In the genomic region with DNA sequence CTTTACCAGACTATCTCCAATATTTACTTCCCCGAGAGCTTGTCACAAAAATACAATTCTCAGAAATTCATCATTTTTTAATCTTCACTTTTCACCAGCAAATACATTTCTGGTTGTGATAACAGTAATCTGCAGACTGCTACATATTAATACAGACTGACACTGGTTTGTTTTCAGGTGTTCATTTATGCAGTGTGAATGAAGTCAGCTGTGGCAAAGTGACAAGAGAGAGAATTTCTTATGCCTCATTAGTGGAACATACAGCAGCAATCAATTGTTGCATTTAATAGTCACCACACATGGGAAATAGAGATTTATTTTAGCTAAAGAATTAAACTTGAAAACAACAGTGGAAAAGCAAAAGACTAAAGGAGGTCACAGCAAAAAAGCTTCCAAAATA, we compare ENCODE assay signal across 24 mouse cellular contexts.
DNase-seq lines count a peak whose midpoint lies in the region; ATAC-seq and TF ChIP-seq lines count a peak whose summit lies in the region.
"Had no signal": no experiment of that assay in that cellular context is flagged by ENCODE, and none has a peak within 500 bp of the region (broad histone marks: within the 10 kb centered on the region; RNA-seq: fewer than 3 reads in every experiment).

No protein-coding gene starts in this region.

- WGBS in forebrain, embryonic 13.5 days: 83% methylated on average over 1 of the region's 1 CpGs
- WGBS in forebrain, postnatal 0 days: 74% methylated on average over 1 of the region's 1 CpGs
- 75% methylated on average over 1 of the region's 1 CpGs for WGBS in forebrain, embryonic 15.5 days
- 90% methylated on average over 1 of the region's 1 CpGs for WGBS in forebrain, embryonic 11.5 days

- no peak for DNase-seq in forebrain, postnatal 0 days
- DNase-seq in forebrain, embryonic 11.5 days (ENCODE audit: low spot score): no peak
- DNase-seq in brain, embryonic 14.5 days (ENCODE audit: low read depth): peak; percentile 65
- DNase-seq: adrenal gland, adult 8-10 months; adrenal gland, postnatal 14 days; adrenal gland, postnatal 36 days; B cell, adult 2 months; cerebellum, adult 11 months; cerebellum, adult 18-20 months; cerebellum, adult 8-10 months; cerebellum, adult 9-11 months; cerebellum, postnatal 14 days; cerebellum, postnatal 36 days; embryo, embryonic 11 days had no signal

- H3K4me2 ChIP-seq in forebrain, embryonic 13.5 days: no peak overlapping the region
- H3K4me2 ChIP-seq in forebrain, postnatal 0 days (ENCODE audit: low read depth): no peak overlapping the region
- no peak overlapping the region for H3K4me2 ChIP-seq in forebrain, embryonic 15.5 days (replicated peaks)
- H3K4me2 ChIP-seq in forebrain, embryonic 11.5 days (ENCODE audit: low read depth, low read length, severe bottlenecking): no peak overlapping the region
- H3K4me2 ChIP-seq: embryonic facial prominence, embryonic 13.5 days; embryonic facial prominence, embryonic 15.5 days had no signal

- no peaks in the 10 kb centered on the region for H3K4me1 ChIP-seq in forebrain, embryonic 13.5 days
- no peaks in the 10 kb centered on the region for H3K4me1 ChIP-seq in forebrain, postnatal 0 days (ENCODE audit: insufficient read depth)
- no peaks in the 10 kb centered on the region for H3K4me1 ChIP-seq in forebrain, embryonic 15.5 days
- no peaks in the 10 kb centered on the region for H3K4me1 ChIP-seq in forebrain, embryonic 11.5 days (replicated peaks; ENCODE audit: control insufficient read depth, insufficient read depth, low read length)
- H3K4me1 ChIP-seq: embryonic facial prominence, embryonic 13.5 days; embryonic facial prominence, embryonic 15.5 days had no signal

- peak; percentile 59; the same call in 1 of the 2 replicates for ATAC-seq in forebrain, embryonic 13.5 days
- no peak for ATAC-seq in forebrain, postnatal 0 days
- ATAC-seq in forebrain, embryonic 15.5 days (replicated peaks): peak; percentile 66; the same call in 1 of the 2 replicates
- ATAC-seq in forebrain, embryonic 11.5 days (replicated peaks; ENCODE audit: low FRiP score): no peak
- ATAC-seq: activated CD4-positive, CD25-positive, alpha-beta regulatory T cell, adult 4 months; CD4-positive, CD25-positive, alpha-beta regulatory T cell, adult 4 months; Patski had no signal

- no peaks in the 10 kb centered on the region for H3K36me3 ChIP-seq in forebrain, embryonic 13.5 days (ENCODE audit: poor library complexity, severe bottlenecking)
- H3K36me3 ChIP-seq in forebrain, postnatal 0 days (ENCODE audit: insufficient read depth): no peaks in the 10 kb centered on the region
- H3K36me3 ChIP-seq in forebrain, embryonic 15.5 days: no peaks in the 10 kb centered on the region
- no peaks in the 10 kb centered on the region for H3K36me3 ChIP-seq in forebrain, embryonic 11.5 days (ENCODE audit: control insufficient read depth, insufficient read depth, low read length)
- H3K36me3 ChIP-seq: embryonic facial prominence, embryonic 13.5 days; embryonic facial prominence, embryonic 15.5 days; G1E had no signal

- H3K9ac ChIP-seq in forebrain, embryonic 13.5 days: no peak overlapping the region
- H3K9ac ChIP-seq in forebrain, postnatal 0 days: no peak overlapping the region
- no peak overlapping the region for H3K9ac ChIP-seq in forebrain, embryonic 15.5 days (replicated peaks)
- no peak overlapping the region for H3K9ac ChIP-seq in forebrain, embryonic 11.5 days (ENCODE audit: low read length)
- H3K9ac ChIP-seq: embryonic facial prominence, embryonic 13.5 days; embryonic facial prominence, embryonic 15.5 days had no signal

- no peaks in the 10 kb centered on the region for H3K27me3 ChIP-seq in forebrain, embryonic 13.5 days
- H3K27me3 ChIP-seq in forebrain, postnatal 0 days (ENCODE audit: insufficient read depth, low read length): no peaks in the 10 kb centered on the region
- no peaks in the 10 kb centered on the region for H3K27me3 ChIP-seq in forebrain, embryonic 15.5 days
- no peaks in the 10 kb centered on the region for H3K27me3 ChIP-seq in forebrain, embryonic 11.5 days (ENCODE audit: control insufficient read depth, insufficient read depth, low read length)
- H3K27me3 ChIP-seq: CH12.LX; embryonic facial prominence, embryonic 13.5 days; embryonic facial prominence, embryonic 15.5 days; Patski had no signal

- no peak overlapping the region for H3K27ac ChIP-seq in forebrain, embryonic 13.5 days
- H3K27ac ChIP-seq in forebrain, postnatal 0 days (ENCODE audit: low read depth, low read length): no peak overlapping the region
- no peak overlapping the region for H3K27ac ChIP-seq in forebrain, embryonic 15.5 days (replicated peaks)
- no peak overlapping the region for H3K27ac ChIP-seq in forebrain, embryonic 11.5 days (ENCODE audit: low read depth, low read length)
- H3K27ac ChIP-seq: embryonic facial prominence, embryonic 13.5 days; embryonic facial prominence, embryonic 15.5 days had no signal

- TF ChIP-seq CTCF in forebrain, postnatal 0 days (IDR thresholded peaks at IDR 0.05; ENCODE audit: low read depth): no peak
- TF ChIP-seq CTCF in brain, embryonic 14.5 days (IDR thresholded peaks at IDR 0.05; ENCODE audit: borderline replicate concordance, extremely low read depth, insufficient read depth, insufficient read length): no peak

- no peaks in the 10 kb centered on the region for H3K9me3 ChIP-seq in forebrain, embryonic 13.5 days (replicated peaks)
- no peaks in the 10 kb centered on the region for H3K9me3 ChIP-seq in forebrain, postnatal 0 days (ENCODE audit: low read length)
- no peaks in the 10 kb centered on the region for H3K9me3 ChIP-seq in forebrain, embryonic 15.5 days
- no peaks in the 10 kb centered on the region for H3K9me3 ChIP-seq in forebrain, embryonic 11.5 days (ENCODE audit: control insufficient read depth, low read length)
- H3K9me3 ChIP-seq: embryonic facial prominence, embryonic 13.5 days; embryonic facial prominence, embryonic 15.5 days had no signal

- no peak overlapping the region for H3K4me3 ChIP-seq in forebrain, embryonic 13.5 days
- no peak overlapping the region for H3K4me3 ChIP-seq in forebrain, postnatal 0 days (ENCODE audit: low read depth, low read length)
- H3K4me3 ChIP-seq in forebrain, embryonic 15.5 days: no peak overlapping the region
- no peak overlapping the region for H3K4me3 ChIP-seq in forebrain, embryonic 11.5 days (ENCODE audit: low read depth, low read length)
- H3K4me3 ChIP-seq: embryonic facial prominence, embryonic 13.5 days; embryonic facial prominence, embryonic 15.5 days; erythroblast, embryonic 14.5 days had no signal

- no peak for TF ChIP-seq POLR2A in brain, embryonic 14.5 days (IDR thresholded peaks at IDR 0.05; ENCODE audit: borderline replicate concordance, extremely low read depth, insufficient read depth, insufficient read length, poor library complexity, severe bottlenecking)

Comparison
In these comparisons a context has a peak if more than half of its experiments do, and no peak if none do; other contexts are left out.
1. ATAC-seq: peak in forebrain, embryonic 13.5 days (single experiment) and forebrain, embryonic 15.5 days (single experiment); none in forebrain, postnatal 0 days (single experiment) and forebrain, embryonic 11.5 days (single experiment).